Mouse (Mus musculus) megakaryocyte, embryonic 14.5 days (primary cell): ENCODE data around the gene Mfap2. TPM values are rescaled to one million over a fixed set of nuclear protein-coding genes. Genes with fewer than 3 reads are reported as not detected.

Source experiments
- H3K27me3 ChIP-seq: replicated peaks from 2 replicates; pipeline ENCODE3; 2012; ENCODE audit warnings: inconsistent platforms
- H3K36me3 ChIP-seq: replicated peaks from 2 replicates; pipeline ENCODE3; 2012; ENCODE audit warnings: low read length, inconsistent platforms, mixed read lengths
- H3K4me1 ChIP-seq: 2 replicates; pipeline ENCODE4 v1.6.1; 2012; ENCODE audit warnings: inconsistent platforms
- H3K4me3 ChIP-seq: replicated peaks from 2 replicates; pipeline ENCODE3; 2012; ENCODE audit warnings: moderate library complexity, mild to moderate bottlenecking, inconsistent platforms
- H3K9me3 ChIP-seq: 2 replicates; pipeline ENCODE4 v1.6.1; 2012; ENCODE audit warnings: inconsistent platforms
- FLI1 ChIP-seq: IDR thresholded peaks from 2 replicates; pipeline ENCODE4 v1.6.1; 2012; ENCODE audit warnings: low read length, inconsistent platforms, mixed read lengths
- GATA1 ChIP-seq: IDR thresholded peaks from 3 replicates; pipeline ENCODE4 v1.6.1; 2012; ENCODE audit warnings: mixed read lengths, low read length, inconsistent platforms, borderline replicate concordance
- polyA plus RNA-seq: library from polyadenylated mRNA; stranded (reverse); fragments of >175 nt; gene quantifications from 2 replicates; pipeline ENCODE4 v1.2.3, GENCODE M21; 2012; ENCODE audit warnings: low replicate concordance; ENCODE audit not compliant: insufficient read depth

Gene Mfap2
- polyA plus RNA-seq, 1 experiment, result not detected

DNA sequence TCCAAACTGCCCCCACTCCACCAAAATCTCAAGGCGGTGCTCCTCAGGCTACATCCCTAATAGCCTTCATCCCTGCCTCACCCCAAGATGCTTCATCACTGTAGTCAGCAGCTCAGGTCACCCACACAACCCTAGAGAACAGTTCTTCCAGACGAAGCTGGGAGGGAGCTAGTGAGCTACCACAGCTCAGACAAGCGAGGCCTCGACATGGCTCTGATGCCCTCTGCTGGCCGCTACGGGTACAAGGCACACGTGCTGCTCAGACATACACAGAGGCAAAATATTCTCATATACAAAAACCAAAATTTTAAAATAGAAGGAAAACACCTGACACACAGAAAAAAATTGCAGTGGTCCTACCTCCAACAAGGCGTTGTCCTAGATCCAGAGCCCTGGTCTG is 54.9 kb downstream of the Mfap2 start:
- TF ChIP-seq GATA1 (no peak), FLI1 (no peak)
- Histone ChIP-seq H3K4me3 (peak overlapping the region; percentile 7), H3K4me1 (peaks cover 27% of the 10 kb centered on the region), H3K36me3 (peaks cover 63% of the 10 kb centered on the region), H3K9me3 (no peaks in the 10 kb centered on the region), H3K27me3 (no peaks in the 10 kb centered on the region)

Other genes starting within 250 kb of the Mfap2 start
- 3.1 and 5.3 TPM in 2 replicates for gene Padi4, start 236.2 kb upstream of the Mfap2 start, polyA plus RNA-seq
- 0.02 TPM in 1 of 2 replicates, not detected in the other for gene Padi3, start 199.8 kb upstream of the Mfap2 start, polyA plus RNA-seq
- 0.29 TPM in 1 of 2 replicates, not detected in the other for gene Padi1, start 164.6 kb upstream of the Mfap2 start, polyA plus RNA-seq
- 3.3 and 3.8 TPM in 2 replicates for gene Padi2, start 104.1 kb upstream of the Mfap2 start, polyA plus RNA-seq
- 129 and 181 TPM in 2 replicates for gene Sdhb, start 49.2 kb upstream of the Mfap2 start, polyA plus RNA-seq
- 373 and 691 TPM in 2 replicates for gene Atp13a2, start 23.5 kb upstream of the Mfap2 start, polyA plus RNA-seq
- 4.0 and 4.2 TPM in 2 replicates for gene Crocc, start 50.1 kb downstream of the Mfap2 start, polyA plus RNA-seq
- gene Necap2, start 67.9 kb downstream of the Mfap2 start, polyA plus RNA-seq, result 110 and 207 TPM in 2 replicates
- not detected in 2 replicates for gene Spata21, start 77.9 kb downstream of the Mfap2 start, polyA plus RNA-seq
- 136 and 184 TPM in 2 replicates for gene Szrd1, start 129.4 kb downstream of the Mfap2 start, polyA plus RNA-seq
- 9.1 and 10.9 TPM in 2 replicates for gene Fbxo42, start 137.5 kb downstream of the Mfap2 start, polyA plus RNA-seq
- gene Rsg1, start 203.5 kb downstream of the Mfap2 start, polyA plus RNA-seq, result not detected in 2 replicates
- gene Arhgef19, start 229.1 kb downstream of the Mfap2 start, polyA plus RNA-seq, result 0.64 TPM in 1 of 2 replicates, not detected in the other